Mouse (Mus musculus) lung, adult 2 months (tissue): ENCODE data around the gene Gm29797.

Source experiments
- CTCF ChIP-seq: fragments of 200-500 bp; IDR thresholded peaks from 2 replicates; pipeline ENCODE4 v1.5.1; 2011; ENCODE audit warnings: mild to moderate bottlenecking, low read length, control low read depth; ENCODE audit not compliant: insufficient read depth
- POLR2A ChIP-seq: fragments of 200-500 bp; IDR thresholded peaks from 2 replicates; pipeline ENCODE4 v1.6.1; 2011; ENCODE audit warnings: low read depth, mild to moderate bottlenecking, control low read depth, low read length, borderline replicate concordance; ENCODE audit errors: extremely low read depth

GRCm38 (mm10) chr2:181683381-181683780 lies 26.5 kb downstream of the Gm29797 start:
- TF ChIP-seq CTCF (no peak), POLR2A (no peak)
